Mouse (Mus musculus) liver, embryonic 15.5 days (tissue): Measurements from ENCODE around the gene Wnt8b. TPM values are rescaled to one million over a fixed set of nuclear protein-coding genes. Genes with fewer than 3 reads are reported as not detected.

Experiments used
- ATAC-seq: fragments of 200-750 bp; cut with Nextera tagmentation; 2 replicates; pipeline ENCODE4 v1.8.0; 2017; ENCODE audit warnings: moderate number of reproducible peaks, mild to moderate bottlenecking, moderate library complexity; ENCODE audit not compliant: insufficient read depth
- H3K27ac ChIP-seq: fragments of 300-500 bp; sonication (generic); replicated peaks from 2 replicates; pipeline ENCODE4 v1.5.1; 2015; ENCODE audit warnings: mild to moderate bottlenecking, inconsistent platforms
- H3K27me3 ChIP-seq: fragments of 300-500 bp; sonication (generic); 2 replicates; pipeline ENCODE4 v1.6.1; 2015; ENCODE audit warnings: mild to moderate bottlenecking, inconsistent platforms
- H3K36me3 ChIP-seq: fragments of 300-500 bp; sonication (generic); replicated peaks from 2 replicates; pipeline ENCODE4 v1.6.1; 2015; ENCODE audit warnings: moderate library complexity, mild to moderate bottlenecking, inconsistent platforms
- H3K4me1 ChIP-seq: fragments of 300-500 bp; sonication (generic); replicated peaks from 2 replicates; pipeline ENCODE4 v1.6.1; 2015; ENCODE audit warnings: inconsistent platforms
- H3K4me2 ChIP-seq: fragments of 300-500 bp; sonication (generic); 2 replicates; pipeline ENCODE4 v1.6.1; 2015; ENCODE audit warnings: moderate library complexity, mild to moderate bottlenecking, inconsistent platforms
- H3K4me3 ChIP-seq: fragments of 300-500 bp; sonication (generic); replicated peaks from 2 replicates; pipeline ENCODE4 v1.5.1; 2015; ENCODE audit warnings: mild to moderate bottlenecking, inconsistent platforms
- H3K9ac ChIP-seq: fragments of 300-500 bp; sonication (generic); 2 replicates; pipeline ENCODE4 v1.6.1; 2015; ENCODE audit warnings: moderate library complexity, mild to moderate bottlenecking, inconsistent platforms
- H3K9me3 ChIP-seq: fragments of 300-500 bp; sonication (generic); replicated peaks from 2 replicates; pipeline ENCODE4 v1.6.1; 2016; ENCODE audit warnings: inconsistent platforms
- WGBS: fragments of 180-500 bp; shearing (Covaris S2); methylation state at CpG from one replicate; pipeline ENCODE4 v1.1.7; 2015; ENCODE audit warnings: mixed read lengths; ENCODE audit not compliant: insufficient replicate concordance; 5-methylcytosine and 5-hydroxymethylcytosine counted together
- polyA plus RNA-seq: library from polyadenylated mRNA; unstranded; fragments of >200 nt; fragmentation: Nextera tagmentation; extraction: Ambion mirVana; gene quantifications from 2 replicates; pipeline ENCODE4 v1.2.1, GENCODE M21; 2015

The Wnt8b gene
- polyA plus RNA-seq, 1 experiment from 2014 or later, result not detected

DNA sequence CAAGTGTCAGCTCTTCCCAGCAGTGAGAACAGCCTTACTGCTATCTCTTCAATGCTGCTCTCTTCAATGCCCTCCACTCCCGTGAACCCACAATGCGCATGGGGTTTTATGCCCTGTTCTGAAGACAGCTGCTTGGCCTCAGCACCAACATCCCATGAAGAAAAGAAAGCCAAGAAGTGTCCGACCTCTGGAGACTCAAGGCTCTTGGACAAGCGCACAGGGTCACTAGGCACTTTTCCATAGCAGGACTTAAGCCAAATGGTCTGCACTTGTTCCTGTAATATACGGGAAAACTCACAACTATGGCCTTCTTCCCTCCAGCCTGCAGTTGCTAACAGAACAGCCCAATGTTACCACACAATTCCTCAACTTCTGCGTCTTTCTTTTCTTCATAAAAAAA is 18.0 kb upstream of the Wnt8b start:
- H3K9ac ChIP-seq, result no peak overlapping the region
- no peak overlapping the region for H3K4me3 ChIP-seq
- WGBS, result 70% methylated on average over 6 of the region's 6 CpGs
- H3K4me1 ChIP-seq, result no peaks in the 10 kb centered on the region
- H3K36me3 ChIP-seq, result no peaks in the 10 kb centered on the region
- no peak overlapping the region for H3K27ac ChIP-seq
- H3K9me3 ChIP-seq, result no peaks in the 10 kb centered on the region
- ATAC-seq, result no peak
- no peak overlapping the region for H3K4me2 ChIP-seq
- peaks cover 15% of the 10 kb centered on the region; the same call in 1 of the 2 replicates for H3K27me3 ChIP-seq

DNA sequence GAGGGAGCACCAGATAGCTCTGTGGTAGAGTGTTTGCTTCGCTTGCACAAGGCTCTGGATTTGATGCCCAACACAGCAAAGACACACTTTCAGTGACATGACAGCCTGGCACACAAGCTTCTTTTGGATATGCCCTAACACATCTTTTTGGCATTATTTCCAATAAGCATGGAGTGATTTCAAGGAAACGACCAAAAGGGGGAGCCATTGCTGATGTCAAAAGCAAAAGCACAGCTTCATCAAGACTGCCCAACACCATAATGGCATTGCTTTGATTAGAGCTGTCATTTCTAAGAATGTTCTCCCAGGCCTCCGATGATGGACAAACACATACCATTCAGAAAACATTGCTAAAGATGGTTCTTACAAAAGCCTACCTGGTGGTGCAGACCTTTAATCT is 16.7 kb upstream of the Wnt8b start:
- WGBS, result 33% methylated on average over 3 of the region's 3 CpGs
- no peak for ATAC-seq
- H3K4me2 ChIP-seq, result no peak overlapping the region

DNA sequence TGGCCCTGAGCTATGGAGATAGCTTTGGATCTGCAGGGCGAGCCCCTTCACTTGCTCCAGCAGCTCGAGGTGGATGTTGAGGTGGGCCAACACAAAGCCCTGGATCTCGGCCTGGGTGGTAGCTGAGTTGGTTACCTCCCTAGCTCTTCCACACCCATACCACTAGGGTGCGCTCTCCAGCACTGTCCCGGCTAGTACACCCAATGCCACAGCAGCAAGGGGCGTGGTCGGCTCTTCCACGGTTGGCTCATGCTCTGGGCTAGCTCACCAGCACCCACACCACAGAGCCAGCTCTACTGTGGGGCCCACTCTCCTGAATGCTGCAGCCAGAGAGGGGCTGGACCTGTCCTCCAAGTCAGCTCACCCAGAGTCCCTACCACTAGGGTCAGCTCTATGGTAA is 6.0 kb upstream of the Wnt8b start:
- 7% methylated on average over 8 of the region's 8 CpGs for WGBS
- ATAC-seq, result no peak

More for the DNA sequence above, 16.7 kb upstream of the Wnt8b start:
- Histone ChIP-seq H3K9me3 (no peaks in the 10 kb centered on the region), H3K36me3 (no peaks in the 10 kb centered on the region), H3K9ac (no peak overlapping the region), H3K27me3 (peaks cover 15% of the 10 kb centered on the region; the same call in 1 of the 2 replicates), H3K27ac (no peak overlapping the region), H3K4me3 (no peak overlapping the region), H3K4me1 (no peaks in the 10 kb centered on the region)

DNA sequence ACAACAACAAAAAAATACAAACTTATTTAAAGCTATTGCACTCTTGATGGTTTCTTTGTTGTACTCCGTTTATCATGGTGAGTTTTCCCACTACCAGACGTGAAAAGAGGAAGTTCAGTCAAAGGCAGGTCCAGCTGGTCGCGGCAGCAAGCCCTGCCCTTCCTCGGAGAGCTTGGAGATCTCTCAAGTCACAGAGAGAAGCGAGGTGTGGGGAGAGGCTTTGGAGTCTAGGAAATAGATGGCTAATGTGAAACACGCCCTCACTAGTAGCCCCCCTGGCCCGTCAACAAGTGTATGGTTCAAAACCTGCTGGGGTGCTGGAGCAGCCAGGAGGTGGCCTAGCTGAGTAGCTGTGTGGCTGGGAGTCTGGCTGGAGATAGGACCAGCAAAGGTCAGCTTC is 3.2 kb downstream of the Wnt8b start:
- no peak overlapping the region for H3K4me3 ChIP-seq
- ATAC-seq, result no peak
- H3K4me1 ChIP-seq, result no peaks in the 10 kb centered on the region
- WGBS, result 10% methylated on average over 8 of the region's 8 CpGs
- H3K9me3 ChIP-seq, result no peaks in the 10 kb centered on the region
- no peak overlapping the region for H3K27ac ChIP-seq
- H3K4me2 ChIP-seq, result no peak overlapping the region
- no peak overlapping the region for H3K9ac ChIP-seq
- H3K27me3 ChIP-seq, result peaks cover 69% of the 10 kb centered on the region
- no peaks in the 10 kb centered on the region for H3K36me3 ChIP-seq

More for the DNA sequence above, 6.0 kb upstream of the Wnt8b start:
- no peaks in the 10 kb centered on the region for H3K9me3 ChIP-seq
- no peak overlapping the region for H3K4me3 ChIP-seq
- H3K9ac ChIP-seq, result no peak overlapping the region
- peaks cover 7% of the 10 kb centered on the region; the same call in 1 of the 2 replicates for H3K27me3 ChIP-seq
- no peak overlapping the region for H3K27ac ChIP-seq
- H3K4me2 ChIP-seq, result no peak overlapping the region
- H3K36me3 ChIP-seq, result no peaks in the 10 kb centered on the region
- H3K4me1 ChIP-seq, result no peaks in the 10 kb centered on the region; the same call in 1 of the 2 replicates

DNA sequence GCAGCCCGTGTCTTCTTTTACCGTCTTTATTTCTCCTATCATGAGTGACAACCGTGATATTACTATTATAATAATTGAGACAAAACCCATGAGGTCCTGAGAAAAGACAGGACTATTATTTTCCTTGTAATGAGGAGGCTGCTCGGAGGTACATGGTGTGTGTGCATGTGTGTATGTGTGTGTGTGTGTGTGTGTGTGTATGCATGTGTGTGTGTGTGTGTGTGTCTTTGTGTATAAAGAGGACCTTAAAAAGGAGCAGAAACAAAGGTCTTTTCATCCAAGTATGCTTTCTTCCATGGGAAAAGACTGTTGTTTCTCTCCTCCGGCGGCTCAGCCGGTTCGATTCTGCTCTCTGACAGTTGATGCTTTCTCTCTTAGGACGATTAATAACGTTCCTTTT is 3.7 kb downstream of the Wnt8b start:
- Histone ChIP-seq H3K9me3 (no peaks in the 10 kb centered on the region), H3K4me3 (no peak overlapping the region), H3K27me3 (peaks cover 70% of the 10 kb centered on the region), H3K36me3 (no peaks in the 10 kb centered on the region), H3K9ac (no peak overlapping the region), H3K27ac (no peak overlapping the region), H3K4me2 (no peak overlapping the region), H3K4me1 (no peaks in the 10 kb centered on the region)
- no peak for ATAC-seq
- 64% methylated on average over 10 of the region's 10 CpGs for WGBS

DNA sequence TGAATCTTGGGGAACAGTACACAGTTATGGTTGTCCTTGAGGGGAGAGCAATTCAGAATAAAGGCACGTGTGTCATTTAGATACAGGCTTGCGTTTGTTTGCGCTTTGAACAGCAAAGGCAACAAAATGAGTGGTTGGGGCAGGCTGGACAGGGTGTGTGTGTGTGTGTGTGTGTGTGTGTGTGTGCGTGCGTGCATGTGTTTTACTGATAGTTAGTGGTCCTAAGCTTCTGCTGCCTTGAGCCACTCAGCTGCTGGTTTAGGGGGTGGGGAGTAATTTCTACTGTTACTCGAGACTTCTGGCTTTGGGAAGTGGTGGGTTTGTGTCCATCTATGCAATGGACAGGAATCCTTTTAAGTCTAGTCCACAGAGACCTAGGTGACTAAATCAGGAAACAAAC is 5.7 kb downstream of the Wnt8b start:
- ATAC-seq, result no peak
- 43% methylated on average over 6 of the region's 6 CpGs for WGBS
- H3K4me3 ChIP-seq, result no peak overlapping the region
- no peak overlapping the region for H3K9ac ChIP-seq
- H3K4me2 ChIP-seq, result no peak overlapping the region
- no peak overlapping the region for H3K27ac ChIP-seq
- H3K36me3 ChIP-seq, result no peaks in the 10 kb centered on the region
- peaks cover 70% of the 10 kb centered on the region for H3K27me3 ChIP-seq
- H3K4me1 ChIP-seq, result no peaks in the 10 kb centered on the region
- H3K9me3 ChIP-seq, result no peaks in the 10 kb centered on the region

DNA sequence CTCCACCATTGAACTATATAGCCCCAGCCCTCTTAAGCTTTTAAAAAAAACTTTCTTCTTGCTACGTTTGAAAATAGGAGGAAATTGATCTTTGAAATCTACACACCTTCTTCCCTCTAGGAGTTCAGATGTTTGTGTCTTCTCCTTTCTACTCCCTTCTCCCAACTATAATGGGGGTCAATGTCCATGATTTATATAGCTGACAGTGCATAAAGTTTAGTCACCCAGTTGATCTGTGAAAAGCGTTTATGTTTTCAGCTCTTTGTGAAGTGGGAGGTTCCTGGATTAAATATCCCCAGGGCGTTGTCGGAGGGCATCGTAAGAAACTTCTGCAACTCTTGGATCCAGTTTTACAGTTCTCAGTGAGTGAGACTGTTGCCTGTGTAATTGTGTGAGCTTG is 7.0 kb downstream of the Wnt8b start:
- Histone ChIP-seq H3K27me3 (peaks cover 78% of the 10 kb centered on the region), H3K9ac (no peak overlapping the region), H3K4me3 (no peak overlapping the region), H3K4me2 (no peak overlapping the region), H3K9me3 (no peaks in the 10 kb centered on the region), H3K4me1 (no peaks in the 10 kb centered on the region), H3K27ac (no peak overlapping the region), H3K36me3 (no peaks in the 10 kb centered on the region)
- ATAC-seq, result no peak
- WGBS, result 58% methylated on average over 5 of the region's 5 CpGs

DNA sequence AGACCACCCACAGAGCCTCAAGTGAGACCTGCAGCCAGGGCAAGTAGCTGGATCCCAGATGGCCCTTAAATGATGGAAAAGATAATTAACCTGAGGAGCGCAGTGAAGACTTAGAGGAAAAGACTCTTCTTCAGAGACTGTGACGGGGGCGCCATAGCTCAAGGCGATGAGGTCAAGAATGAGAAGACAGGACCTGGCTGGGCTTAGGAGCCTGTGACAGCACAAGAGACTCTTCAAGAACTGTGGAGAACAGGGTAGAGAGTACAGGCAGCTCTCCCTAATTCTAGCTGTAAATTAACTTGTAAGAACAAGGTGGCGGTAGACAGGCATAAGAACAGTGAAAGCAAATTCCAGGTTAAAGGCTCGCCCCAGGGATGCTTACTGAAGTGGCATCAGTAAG is 8.7 kb downstream of the Wnt8b start:
- no peak for ATAC-seq
- H3K4me2 ChIP-seq, result no peak overlapping the region
- 60% methylated on average over 6 of the region's 6 CpGs for WGBS
- H3K9me3 ChIP-seq, result no peaks in the 10 kb centered on the region
- H3K27ac ChIP-seq, result no peak overlapping the region
- H3K4me1 ChIP-seq, result no peaks in the 10 kb centered on the region
- H3K4me3 ChIP-seq, result no peak overlapping the region
- no peaks in the 10 kb centered on the region for H3K36me3 ChIP-seq
- no peak overlapping the region for H3K9ac ChIP-seq
- peaks cover 69% of the 10 kb centered on the region for H3K27me3 ChIP-seq

DNA sequence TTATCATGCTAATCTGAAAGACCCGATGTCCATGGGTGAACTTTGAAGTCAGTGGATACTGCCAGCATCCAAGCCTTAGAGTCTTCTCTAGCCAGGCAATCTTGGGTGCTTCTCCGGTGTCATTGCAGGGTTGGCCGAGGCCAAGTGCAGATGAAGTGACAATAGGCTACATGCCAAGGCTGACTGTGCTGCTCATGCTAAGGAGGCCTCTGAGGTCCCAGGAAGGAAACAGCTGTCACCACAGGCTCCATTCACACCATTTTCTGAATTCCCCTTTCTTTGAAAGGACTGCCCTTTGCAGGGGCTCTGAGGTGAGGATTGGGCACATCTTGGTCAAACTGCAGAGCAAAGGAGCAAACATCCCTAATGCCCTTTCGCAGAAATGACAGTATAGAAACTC is 9.5 kb downstream of the Wnt8b start:
- 54% methylated on average over 4 of the region's 4 CpGs for WGBS
- H3K36me3 ChIP-seq, result no peaks in the 10 kb centered on the region
- H3K9ac ChIP-seq, result no peak overlapping the region
- no peaks in the 10 kb centered on the region for H3K4me1 ChIP-seq
- H3K4me3 ChIP-seq, result no peak overlapping the region
- H3K9me3 ChIP-seq, result no peaks in the 10 kb centered on the region
- peaks cover 69% of the 10 kb centered on the region for H3K27me3 ChIP-seq
- no peak overlapping the region for H3K4me2 ChIP-seq
- H3K27ac ChIP-seq, result no peak overlapping the region
- ATAC-seq, result no peak

DNA sequence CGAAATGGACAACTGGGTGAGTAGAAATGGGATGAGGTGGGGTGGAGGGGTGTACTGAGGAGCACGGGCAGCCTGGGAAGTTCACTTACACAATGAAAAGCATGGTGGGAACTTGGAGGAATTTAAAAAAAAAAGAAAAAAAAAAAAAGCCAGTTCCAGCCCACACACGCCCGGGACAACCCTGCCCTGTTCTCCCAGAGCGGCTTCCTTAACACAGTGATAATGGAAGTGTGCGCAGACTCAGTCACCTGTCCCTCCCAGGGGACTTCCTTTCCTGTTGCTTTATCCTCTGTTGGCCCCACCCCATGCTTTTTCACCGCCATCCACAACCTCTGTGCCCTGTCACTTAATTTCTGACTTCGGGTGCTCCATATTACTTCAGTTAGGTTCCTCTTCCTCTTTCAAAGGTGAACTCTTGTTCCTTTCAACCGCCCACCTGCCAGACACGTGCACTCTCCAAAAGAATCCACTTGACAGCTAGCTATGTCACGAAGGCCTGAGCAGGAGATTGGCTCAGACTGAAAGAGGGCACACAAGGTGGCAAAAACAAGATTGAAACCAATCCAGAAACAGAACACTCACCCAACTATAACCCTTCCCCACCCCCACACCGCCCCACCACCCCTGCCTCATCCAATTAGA is 17.4 kb downstream of the Wnt8b start:
- H3K9ac ChIP-seq, result no peak overlapping the region
- no peak overlapping the region for H3K4me3 ChIP-seq
- no peaks in the 10 kb centered on the region for H3K36me3 ChIP-seq
- ATAC-seq, result no peak
- H3K27ac ChIP-seq, result no peak overlapping the region
- H3K4me1 ChIP-seq, result peaks cover 4% of the 10 kb centered on the region; the same call in 1 of the 2 replicates
- 0 out of 2 replicates have a peak overlapping the region, but pooled peaks have one; percentile 48 for H3K4me2 ChIP-seq
- 6% methylated on average over 12 of the region's 12 CpGs for WGBS
- H3K27me3 ChIP-seq, result peaks cover 88% of the 10 kb centered on the region
- H3K9me3 ChIP-seq, result no peaks in the 10 kb centered on the region

DNA sequence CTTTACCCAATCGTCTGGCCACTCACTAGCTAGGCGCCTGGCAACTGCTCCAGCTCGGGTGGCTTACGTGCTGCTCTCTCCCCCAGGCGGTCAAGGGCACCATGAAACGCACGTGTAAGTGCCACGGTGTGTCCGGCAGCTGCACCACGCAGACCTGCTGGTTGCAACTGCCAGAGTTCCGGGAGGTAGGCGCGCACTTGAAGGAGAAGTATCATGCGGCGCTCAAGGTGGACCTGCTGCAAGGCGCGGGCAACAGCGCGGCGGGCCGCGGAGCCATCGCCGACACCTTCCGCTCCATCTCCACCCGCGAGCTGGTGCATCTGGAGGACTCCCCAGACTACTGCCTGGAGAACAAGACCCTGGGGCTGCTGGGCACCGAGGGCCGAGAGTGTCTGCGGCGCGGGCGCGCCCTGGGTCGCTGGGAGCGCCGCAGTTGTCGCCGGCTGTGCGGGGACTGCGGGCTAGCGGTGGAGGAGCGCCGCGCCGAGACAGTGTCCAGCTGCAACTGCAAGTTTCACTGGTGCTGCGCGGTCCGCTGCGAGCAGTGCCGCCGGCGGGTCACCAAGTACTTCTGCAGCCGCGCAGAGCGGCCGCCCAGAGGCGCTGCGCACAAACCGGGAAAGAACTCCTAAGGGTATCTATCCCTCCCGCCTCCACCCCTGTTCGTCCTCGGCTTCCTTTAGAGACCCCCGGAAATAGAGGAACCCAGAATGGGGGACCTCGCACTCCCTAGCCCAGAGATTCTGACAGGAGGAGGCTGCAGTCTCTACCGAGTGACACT is 18.4 kb downstream of the Wnt8b start:
- no peak overlapping the region for H3K9ac ChIP-seq
- under 1% methylated on average over 66 of the region's 66 CpGs for WGBS
- H3K36me3 ChIP-seq, result no peaks in the 10 kb centered on the region
- H3K27ac ChIP-seq, result no peak overlapping the region
- no peaks in the 10 kb centered on the region for H3K9me3 ChIP-seq
- H3K4me3 ChIP-seq, result peak overlapping the region; percentile 18
- ATAC-seq, result no peak
- peak overlapping the region; percentile 48 for H3K4me2 ChIP-seq
- peaks cover 4% of the 10 kb centered on the region; the same call in 1 of the 2 replicates for H3K4me1 ChIP-seq
- peaks cover 94% of the 10 kb centered on the region for H3K27me3 ChIP-seq
